Mouse (Mus musculus): Measurements from ENCODE around the gene Dtx1.

Gene Dtx1

GRCm38 (mm10) chr5:120702969-120703368, 8.8 kb downstream of the Dtx1 start:
- no peak for DNase-seq

- no peak for DNase-seq
Observed at GRCm38 (mm10) chr5:120702421-120702820, 9.3 kb downstream of the Dtx1 start.

- DNase-seq, result no peak
Observed at GRCm38 (mm10) chr5:120700996-120701790, 10.5 kb downstream of the Dtx1 start.

GRCm38 (mm10) chr5:120698801-120699391, 12.8 kb downstream of the Dtx1 start:
- peak; percentile 44 to 71 for DNase-seq

- DNase-seq, result no peak
Observed at GRCm38 (mm10) chr5:120698181-120698580, 13.5 kb downstream of the Dtx1 start.

- no peak for DNase-seq
Observed at GRCm38 (mm10) chr5:120696865-120697264, 14.9 kb downstream of the Dtx1 start.

GRCm38 (mm10) chr5:120696057-120696743, 15.5 kb downstream of the Dtx1 start:
- no peak for DNase-seq

- no peak for DNase-seq
Observed at GRCm38 (mm10) chr5:120694695-120695074, 17.0 kb downstream of the Dtx1 start.

- no peak for DNase-seq
Observed at GRCm38 (mm10) chr5:120693931-120694694, 17.6 kb downstream of the Dtx1 start.

GRCm38 (mm10) chr5:120692034-120692433, 19.7 kb downstream of the Dtx1 start:
- DNase-seq, result no peak

- no peak for DNase-seq
Observed at GRCm38 (mm10) chr5:120690417-120690816, 21.3 kb downstream of the Dtx1 start.

- DNase-seq, result no peak
Observed at GRCm38 (mm10) chr5:120688434-120688833, 23.3 kb downstream of the Dtx1 start.

- DNase-seq, result no peak
Observed at GRCm38 (mm10) chr5:120687897-120688296, 23.8 kb downstream of the Dtx1 start.

- no peak for DNase-seq
Observed at GRCm38 (mm10) chr5:120687484-120687851, 24.3 kb downstream of the Dtx1 start.

- DNase-seq, result no peak
Observed at GRCm38 (mm10) chr5:120686749-120687483, 24.8 kb downstream of the Dtx1 start.

GRCm38 (mm10) chr5:120685678-120686077, 26.0 kb downstream of the Dtx1 start:
- no peak for DNase-seq

- no peak for DNase-seq
Observed at GRCm38 (mm10) chr5:120682982-120683771, 28.6 kb downstream of the Dtx1 start.

- no peak for DNase-seq
Observed at GRCm38 (mm10) chr5:120680918-120681317, 30.8 kb downstream of the Dtx1 start.

- peak; percentile 84 to 90 for DNase-seq
Observed at GRCm38 (mm10) chr5:120679676-120680555, 31.8 kb downstream of the Dtx1 start.

GRCm38 (mm10) chr5:120677516-120677915, 34.2 kb downstream of the Dtx1 start:
- no peak for DNase-seq
